Mouse (Mus musculus): ENCODE measurements around the gene BC049730.

BC049730 gene

GRCm38 (mm10) chr7:24762574-24762973, 53.5 kb downstream of the BC049730 start:
- no peak for DNase-seq (ENCODE audit: low spot score in 2 of 2)
